Mouse (Mus musculus) layer of hippocampus, adult 2 months (tissue): Measurements from ENCODE around the gene Plcg2. TPM values are rescaled to one million over a fixed set of nuclear protein-coding genes. Genes with fewer than 3 reads are reported as not detected.

Experiments used
- DNase-seq, 2 experiments: peaks; one replicate each; pipeline ENCODE4 v3.0.0; 2022; ENCODE audit warnings: low spot score in 2 of 2
- H3K27ac ChIP-seq: fragments of 200-600 bp; 2 replicates; pipeline ENCODE4 v1.8.1; 2022
- H3K4me3 ChIP-seq: fragments of 200-600 bp; 2 replicates; pipeline ENCODE4 v1.8.1; 2022; ENCODE audit warnings: mild to moderate bottlenecking
- CTCF ChIP-seq: fragments of 200-600 bp; conservative IDR thresholded peaks from 2 replicates; pipeline ENCODE4 v1.8.1; 2022; ENCODE audit warnings: antibody characterized with exemption, mild to moderate bottlenecking, moderate library complexity
- total RNA-seq, 2 experiments: library from RNA; stranded (reverse); gene quantifications; 2 replicates each; pipeline ENCODE4 v1.2.3; 2021

Plcg2 gene
- total RNA-seq, 2 experiments from 2014 or later: 3.3 to 4.1 TPM

DNA sequence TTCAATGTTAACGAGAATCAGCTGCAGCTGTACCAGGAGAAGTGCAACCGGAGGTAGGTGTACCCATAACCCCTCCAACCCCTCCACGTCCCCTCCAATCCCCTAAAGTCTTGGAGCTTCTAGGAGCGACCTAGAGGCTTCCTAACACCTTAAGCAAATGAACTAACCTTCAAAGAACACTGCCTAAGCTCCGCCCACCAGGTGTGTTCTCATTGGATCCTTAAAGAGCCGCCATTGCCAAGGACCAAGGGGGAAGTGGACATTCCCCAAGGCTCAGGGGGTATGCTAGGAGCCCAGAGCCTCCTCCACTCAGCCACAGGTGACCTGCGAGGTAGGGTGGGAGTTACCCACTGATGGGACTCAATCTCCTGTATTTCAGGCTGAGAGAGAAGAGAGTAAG, 136.3 kb downstream of the Plcg2 start:
- H3K4me3 ChIP-seq: no peak overlapping the region
- TF ChIP-seq CTCF: no peak
- DNase-seq: no peak
- no peak overlapping the region for H3K27ac ChIP-seq

DNA sequence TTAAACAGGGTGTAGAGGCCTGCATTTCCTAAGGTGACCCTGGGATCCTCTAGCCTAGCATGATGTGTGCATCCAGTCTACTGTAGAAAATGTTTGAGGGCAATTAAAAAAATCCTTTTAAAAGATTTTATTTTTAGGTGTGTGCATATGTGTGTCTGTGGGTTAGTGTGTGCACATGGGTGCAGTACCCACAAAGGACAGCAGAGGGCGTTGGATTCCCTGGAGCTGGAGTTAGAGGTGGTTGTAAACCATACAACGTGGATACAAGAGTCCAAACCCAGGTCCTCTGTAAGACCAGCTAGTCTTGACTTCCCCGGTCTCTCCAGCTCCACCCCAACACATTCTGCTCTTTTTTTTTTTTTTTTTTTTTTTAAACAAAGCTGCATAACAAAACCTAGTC, 139.4 kb downstream of the Plcg2 start:
- peak; percentile 49 for TF ChIP-seq CTCF
- no peak for DNase-seq
- Histone ChIP-seq H3K4me3 (no peak overlapping the region), H3K27ac (no peak overlapping the region)

DNA sequence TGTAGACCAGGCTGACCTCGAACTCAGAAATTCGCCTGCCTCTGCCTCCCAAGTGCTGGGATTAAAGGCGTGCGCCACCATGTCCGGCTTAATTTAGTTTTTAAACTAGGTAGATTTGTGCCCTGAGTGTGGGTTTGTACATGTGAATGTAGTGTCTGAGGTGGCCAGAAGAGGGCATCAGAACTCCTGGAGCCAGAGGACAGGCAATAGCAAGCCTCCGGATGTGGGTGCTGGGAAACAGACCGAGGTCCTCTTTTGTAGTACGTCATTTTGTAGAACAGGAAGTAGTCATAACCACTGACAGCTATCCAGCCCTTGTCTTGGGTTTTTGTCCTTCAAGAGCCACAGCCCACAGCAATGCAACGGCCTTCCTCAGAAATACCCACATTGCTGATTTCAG, 141.5 kb downstream of the Plcg2 start:
- no peak for DNase-seq
- Histone ChIP-seq H3K27ac (no peak overlapping the region), H3K4me3 (no peak overlapping the region)
- 0 out of 2 replicates have a peak, but pooled peaks have one; percentile 8 for TF ChIP-seq CTCF

DNA sequence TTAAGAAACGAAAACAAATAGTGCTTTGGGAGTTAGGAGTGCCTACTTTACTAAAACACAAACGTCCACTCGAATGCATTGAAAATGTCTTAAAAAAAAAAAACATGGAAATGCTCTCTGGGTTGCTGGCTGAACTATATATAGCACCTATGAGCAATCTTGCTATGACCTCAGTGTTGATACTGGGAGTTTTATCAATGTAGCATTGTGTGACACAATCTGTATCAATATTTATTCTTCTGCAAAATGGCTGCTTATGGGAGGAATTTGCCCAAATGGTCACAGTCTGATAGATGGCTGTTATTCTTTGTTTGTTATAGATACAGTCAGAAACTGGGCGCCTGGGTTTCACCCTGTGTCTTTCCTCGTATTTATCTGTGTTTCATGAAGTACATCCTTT, 147.4 kb downstream of the Plcg2 start:
- Histone ChIP-seq H3K27ac (no peak overlapping the region), H3K4me3 (no peak overlapping the region)
- no peak for TF ChIP-seq CTCF
- no peak for DNase-seq

DNA sequence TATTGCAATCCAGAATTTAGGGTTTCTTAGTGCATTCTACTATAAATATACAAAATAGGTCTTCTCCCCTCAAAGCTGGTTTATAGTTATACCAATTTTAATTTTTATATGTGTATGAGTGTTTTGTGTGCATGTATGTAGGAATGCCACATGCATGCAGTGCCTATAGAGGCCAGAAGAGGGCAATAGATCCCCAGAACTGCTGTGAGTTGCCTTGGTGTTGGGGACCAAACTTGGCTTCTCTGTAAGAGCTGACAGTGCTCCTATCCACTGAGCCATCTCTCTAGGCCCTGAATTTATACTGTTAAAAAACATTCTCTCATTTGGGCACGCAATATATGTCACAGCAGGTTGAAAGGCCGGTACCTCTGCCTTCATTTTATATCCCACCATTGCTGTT, 147.9 kb downstream of the Plcg2 start:
- peak; percentile 46 to 70 for DNase-seq
- Histone ChIP-seq H3K27ac (no peak overlapping the region), H3K4me3 (no peak overlapping the region)
- peak; percentile 92 for TF ChIP-seq CTCF

DNA sequence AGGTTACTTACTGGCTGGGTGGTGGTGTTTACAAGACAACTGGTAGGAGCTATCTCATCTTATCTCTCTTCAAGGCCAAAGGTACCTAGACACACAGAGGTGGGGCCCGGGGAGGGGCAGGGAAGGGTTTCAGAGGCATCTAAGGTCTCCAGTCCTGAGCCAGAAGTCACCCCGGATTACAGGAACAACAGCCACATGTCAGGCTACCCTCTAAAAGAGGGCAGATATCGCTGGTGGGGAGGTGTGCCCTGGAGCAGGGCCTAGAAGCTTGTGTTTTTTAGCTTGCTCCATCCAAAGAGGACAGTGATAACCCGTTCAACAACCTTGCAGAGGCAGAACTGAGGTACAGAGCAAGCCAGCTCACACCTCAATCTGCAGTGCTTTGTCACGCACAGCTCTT, 148.3 kb downstream of the Plcg2 start:
- DNase-seq: no peak
- no peak overlapping the region for H3K4me3 ChIP-seq
- no peak for TF ChIP-seq CTCF
- no peak overlapping the region for H3K27ac ChIP-seq

DNA sequence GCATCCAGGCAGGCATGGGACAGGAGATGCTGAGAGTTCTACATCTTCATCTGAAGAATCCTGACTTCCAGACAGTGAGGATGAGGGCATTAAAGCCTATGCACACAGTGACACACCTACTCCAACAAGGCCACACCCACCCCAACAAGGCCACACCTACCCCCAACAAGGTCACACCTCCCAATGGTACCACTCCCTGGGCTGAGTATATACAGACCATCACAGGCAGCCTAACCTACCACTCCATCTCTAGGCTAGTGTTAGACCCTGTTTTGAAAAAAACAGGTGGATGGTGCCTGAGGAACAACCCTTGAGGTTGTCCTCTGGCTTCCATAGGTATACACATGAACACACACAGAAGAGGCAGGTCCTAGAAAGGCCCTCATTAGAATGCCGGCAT, 154.2 kb downstream of the Plcg2 start:
- no peak for TF ChIP-seq CTCF
- H3K27ac ChIP-seq: no peak overlapping the region
- DNase-seq: no peak
- H3K4me3 ChIP-seq: no peak overlapping the region

DNA sequence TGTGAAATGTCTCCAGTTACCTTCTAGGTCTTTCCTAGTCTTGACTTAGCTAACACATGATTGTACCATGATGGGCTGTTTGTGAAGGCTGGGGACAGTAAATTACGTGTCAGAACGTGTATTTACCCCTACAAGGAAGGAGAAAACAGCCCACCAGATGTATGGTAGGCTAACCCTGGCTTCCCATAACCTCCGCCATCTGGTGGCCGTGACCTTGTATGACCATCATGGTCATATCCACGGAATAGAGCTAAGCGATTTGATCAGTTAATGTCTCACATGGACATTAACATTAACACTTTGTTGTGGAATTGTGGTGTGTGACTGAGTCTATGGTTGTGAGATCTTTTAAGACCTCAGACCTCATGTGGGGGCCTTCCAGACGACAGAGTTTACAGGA, 160.9 kb downstream of the Plcg2 start:
- Histone ChIP-seq H3K27ac (no peak overlapping the region), H3K4me3 (no peak overlapping the region)
- no peak for DNase-seq
- TF ChIP-seq CTCF: peak; percentile 37

DNA sequence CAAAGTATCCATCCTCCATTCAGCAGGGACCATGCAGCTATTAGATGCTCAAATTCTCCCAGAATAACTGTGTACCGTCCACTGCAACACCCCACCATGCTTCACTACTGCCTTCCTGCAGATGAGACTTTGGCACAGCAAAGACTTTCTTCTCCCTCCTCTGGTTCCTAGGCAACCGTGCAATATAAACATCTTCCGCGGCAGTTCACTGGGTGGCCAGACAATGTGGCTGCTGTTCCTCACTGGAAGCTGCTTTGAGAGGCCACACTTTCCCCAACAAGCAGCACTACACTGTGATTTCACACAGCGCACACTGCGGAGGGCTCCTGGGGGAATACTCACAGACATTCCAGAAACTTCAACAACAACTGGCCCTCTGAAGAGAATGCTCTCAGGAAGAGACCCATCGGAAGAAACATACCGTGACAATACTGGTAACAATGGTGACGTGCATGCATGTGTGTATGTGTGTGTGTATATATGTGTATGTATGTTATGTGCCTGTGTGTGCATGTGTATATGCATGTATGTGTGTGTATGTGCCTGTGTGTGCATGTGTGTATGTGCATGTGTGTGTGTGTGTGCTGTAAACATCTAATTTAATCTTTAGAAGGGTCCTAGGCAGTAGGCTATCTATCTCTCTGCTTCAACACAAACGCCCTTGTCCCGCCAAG, 162.4 kb downstream of the Plcg2 start:
- Histone ChIP-seq H3K4me3 (no peak overlapping the region), H3K27ac (no peak overlapping the region)
- 0 out of 2 replicates have a peak, but pooled peaks have one; percentile 4 for TF ChIP-seq CTCF
- DNase-seq: peak; percentile 13 to 50

DNA sequence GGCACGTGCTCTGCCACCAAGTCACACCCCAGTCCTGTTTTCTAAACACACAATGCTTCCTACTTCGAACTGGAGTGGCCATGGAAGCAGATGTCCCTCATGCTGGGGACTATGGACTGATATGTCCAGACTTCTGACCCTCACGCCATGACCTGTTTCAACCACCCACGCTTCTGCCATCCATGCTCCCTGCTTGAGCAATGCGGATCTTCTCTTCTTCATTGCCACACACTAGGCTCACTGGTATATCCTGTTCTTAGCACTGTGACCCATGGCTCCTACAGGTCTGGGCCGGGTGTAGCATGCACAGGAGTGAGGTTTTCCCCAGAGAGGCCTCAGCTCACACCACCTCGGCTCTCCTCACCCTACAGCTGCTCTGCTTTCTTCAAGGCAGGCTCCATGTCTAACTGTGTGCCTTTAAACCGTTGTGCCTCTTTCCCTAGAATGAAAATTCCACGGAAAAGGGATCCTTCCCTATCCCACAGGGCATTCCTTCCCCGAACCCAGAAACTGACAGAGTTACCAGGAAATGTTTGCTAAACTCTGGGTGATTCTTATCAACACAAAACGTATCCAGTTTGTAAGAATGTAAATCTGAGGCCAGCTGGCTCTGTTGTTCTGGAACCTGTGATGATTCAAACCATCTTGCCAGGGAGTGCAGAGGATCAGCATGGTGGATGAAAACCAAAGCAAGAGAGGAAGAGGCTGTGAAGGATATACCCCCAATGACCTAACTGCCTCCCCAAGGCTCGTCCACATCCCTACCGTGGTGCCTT, 169.4 kb downstream of the Plcg2 start:
- Histone ChIP-seq H3K4me3 (no peak overlapping the region), H3K27ac (no peak overlapping the region)
- DNase-seq: no peak
- no peak for TF ChIP-seq CTCF

DNA sequence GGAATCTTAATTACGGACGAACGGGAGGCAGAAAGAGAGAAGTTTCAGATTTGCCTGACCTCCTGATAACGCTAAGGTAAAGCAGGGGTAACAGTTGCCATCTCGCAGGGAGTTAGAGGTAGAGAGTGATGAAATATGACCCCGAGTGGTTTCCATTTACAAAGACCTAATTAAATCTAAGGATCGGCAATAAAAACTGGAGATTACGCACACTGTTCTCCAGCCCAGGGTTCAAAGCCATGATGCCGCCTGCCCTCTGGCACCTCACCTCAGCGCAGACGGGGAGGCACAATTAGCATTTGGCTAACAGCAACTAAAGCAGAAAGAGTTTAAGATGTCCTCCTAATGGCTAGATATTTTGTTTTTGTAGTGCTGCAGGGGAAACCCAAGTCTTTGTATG, 172.4 kb downstream of the Plcg2 start:
- no peak overlapping the region for H3K4me3 ChIP-seq
- no peak for DNase-seq
- H3K27ac ChIP-seq: no peak overlapping the region
- no peak for TF ChIP-seq CTCF

DNA sequence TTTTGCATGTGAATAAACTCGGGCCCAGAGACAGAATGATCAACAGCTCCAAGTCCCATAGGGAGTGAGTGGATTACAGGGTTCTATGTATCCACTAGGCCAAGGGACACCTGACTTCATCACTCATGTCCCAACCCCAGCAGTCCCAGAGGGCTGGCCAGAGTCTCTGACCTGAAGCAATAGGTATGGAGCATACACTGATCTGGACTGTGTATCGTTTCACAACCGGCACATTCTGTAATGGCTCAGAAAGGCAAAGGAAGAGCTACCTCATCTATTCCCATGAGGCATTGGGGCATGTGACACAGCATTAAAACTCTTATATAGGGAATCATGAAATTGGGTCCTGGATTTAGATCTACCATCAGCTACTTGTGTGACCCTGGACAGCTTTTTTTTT, 174.5 kb downstream of the Plcg2 start:
- no peak overlapping the region for H3K27ac ChIP-seq
- DNase-seq: no peak
- TF ChIP-seq CTCF: no peak
- H3K4me3 ChIP-seq: no peak overlapping the region

DNA sequence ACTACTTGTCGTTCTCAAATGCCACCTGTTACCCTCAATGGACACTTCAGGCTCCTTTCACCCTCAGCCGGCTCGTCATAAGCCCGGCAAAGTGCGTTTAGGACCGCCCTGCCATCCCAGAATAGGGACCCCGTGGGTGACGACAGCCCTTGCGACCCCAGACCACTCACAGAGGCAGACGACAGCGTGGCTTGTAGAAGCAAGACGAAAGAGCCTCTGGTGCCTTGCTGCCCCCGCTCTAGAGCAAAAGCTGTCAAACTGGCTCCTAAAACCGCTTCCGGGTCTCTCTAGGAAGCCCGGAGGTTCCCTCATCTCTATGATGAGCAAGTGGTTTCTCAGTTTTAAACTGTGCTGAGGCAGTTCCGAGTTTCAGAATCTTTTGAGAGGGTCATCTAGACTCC, 175.3 kb downstream of the Plcg2 start, which contains the start of gene Sdr42e1:
Gene Sdr42e1, minus strand, starts transcription at position 260 of the 401 bp plus-strand sequence.
- peak; percentile 53 for DNase-seq
- Histone ChIP-seq H3K27ac (peak within 1 kb of the TSS; percentile 61), H3K4me3 (peak within 1 kb of the TSS; percentile 65)
- TF ChIP-seq CTCF: no peak

DNA sequence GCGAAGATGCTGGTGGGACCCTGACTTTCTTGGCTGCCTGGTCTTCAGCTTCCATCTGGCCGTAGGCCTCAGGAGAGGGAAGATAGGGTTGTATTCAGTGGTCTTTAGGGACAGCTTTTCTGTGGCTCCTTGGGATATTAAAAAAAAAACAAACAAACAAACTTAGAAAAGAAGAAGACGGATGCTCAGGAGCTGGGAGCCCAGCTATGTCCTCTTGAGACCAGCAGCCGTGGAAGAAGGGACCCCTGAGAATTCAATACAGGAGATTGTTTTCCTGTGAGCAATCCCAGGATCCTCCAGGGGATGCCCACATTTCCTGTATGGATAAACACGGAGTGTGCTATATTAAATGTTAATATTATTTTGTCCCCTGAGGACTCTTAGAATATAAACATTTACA, 177.1 kb downstream of the Plcg2 start:
- DNase-seq: no peak
- H3K27ac ChIP-seq: no peak overlapping the region
- no peak overlapping the region for H3K4me3 ChIP-seq
- TF ChIP-seq CTCF: no peak
